Mouse (Mus musculus) T-helper 17 cell (primary cell): ENCODE data around the gene Nemp1.

Experiments used
- in situ Hi-C, 2 experiments: fragments of 300-600 bp; cut with MboI, MseI; formaldehyde crosslinking; loops; 1 replicate in 1 of 2; 2 replicates in 1 of 2; pipeline ENCODE4 v1.15.1; 2025; ENCODE audit warnings: high pct_unique_total_duplicates in 2 of 2

Gene Nemp1

DNA sequence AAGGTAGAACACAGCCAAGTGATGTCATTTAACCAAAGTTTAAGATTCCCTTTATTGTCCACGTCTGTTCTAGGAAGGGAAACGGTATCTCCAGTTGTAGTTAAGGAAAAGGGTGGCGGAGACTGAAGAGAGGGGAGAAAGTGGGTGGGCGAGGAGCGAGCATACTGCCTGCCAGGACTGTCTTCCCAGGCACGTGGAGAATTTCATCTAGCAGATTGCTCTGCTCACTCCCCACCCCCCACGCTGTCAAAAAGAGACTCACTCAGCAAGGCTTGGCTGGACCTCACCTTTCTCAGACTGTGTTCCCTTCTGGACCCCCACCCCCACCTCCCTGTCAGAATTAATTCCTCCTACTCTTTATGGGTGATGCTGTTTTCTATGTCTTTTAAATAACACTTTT, 2.5 kb downstream of the Nemp1 start:
- in situ Hi-C loops: loop anchor here (25.0 kb wide), 2 partner anchors 818 to 893 kb away; partner anchors contain the start of genes Myl6 (in 1 of the 2), Myl6b (in 1 of the 2) and Pa2g4 (in 1 of the 2)

DNA sequence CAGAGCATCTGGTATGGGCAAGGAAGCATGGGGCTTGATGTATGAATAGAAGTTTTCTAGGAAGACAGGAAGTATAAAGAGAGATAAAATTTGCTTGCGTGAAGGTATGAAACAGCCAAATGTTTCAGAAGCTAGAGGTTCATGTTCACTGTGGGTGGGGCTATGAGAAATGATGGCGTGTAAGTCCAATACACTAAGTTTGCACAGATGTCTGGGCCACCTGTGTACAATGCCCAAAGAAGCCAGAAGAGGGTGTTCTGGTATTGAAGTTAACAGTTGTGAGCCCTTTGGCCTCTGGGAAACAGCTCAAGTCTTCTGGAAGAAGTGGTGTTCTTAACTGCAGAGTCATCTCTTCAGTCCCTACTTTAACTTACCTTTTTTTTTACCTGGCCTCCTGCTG, 3.5 kb downstream of the Nemp1 start:
- in situ Hi-C loops: loop anchor here (10.0 to 25.0 kb wide), 3 partner anchors 605 to 892 kb away; partner anchors contain the start of genes Cdk4 (in 1 of the 2), March9 (in 1 of the 2), Myl6 (in 1 of the 2) and Myl6b (in 1 of the 2)

DNA sequence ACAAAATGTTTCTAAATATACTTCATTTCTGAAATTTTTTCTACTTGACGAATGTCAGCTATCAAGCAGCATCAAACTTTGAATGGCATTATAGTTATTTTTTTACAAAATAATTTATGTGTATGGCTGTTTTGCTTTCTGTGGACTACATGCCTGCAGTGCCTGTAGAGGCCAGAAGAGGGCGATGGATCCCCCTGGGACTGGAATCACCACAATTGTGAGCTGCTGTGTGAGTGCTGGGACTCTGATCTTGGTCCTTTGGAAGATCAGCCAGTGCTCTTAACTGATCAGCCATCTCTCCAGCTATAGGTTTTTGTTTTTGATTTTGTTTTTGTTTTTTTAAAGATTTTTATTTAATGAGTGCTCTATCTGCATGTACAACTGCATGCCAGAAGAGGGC, 4.6 kb downstream of the Nemp1 start:
- in situ Hi-C loops: loop anchor here (10.0 to 25.0 kb wide), 3 partner anchors 606 to 891 kb away; partner anchors contain the start of genes Cdk4 (in 1 of the 2), March9 (in 1 of the 2), Myl6 (in 1 of the 2) and Myl6b (in 1 of the 2)

DNA sequence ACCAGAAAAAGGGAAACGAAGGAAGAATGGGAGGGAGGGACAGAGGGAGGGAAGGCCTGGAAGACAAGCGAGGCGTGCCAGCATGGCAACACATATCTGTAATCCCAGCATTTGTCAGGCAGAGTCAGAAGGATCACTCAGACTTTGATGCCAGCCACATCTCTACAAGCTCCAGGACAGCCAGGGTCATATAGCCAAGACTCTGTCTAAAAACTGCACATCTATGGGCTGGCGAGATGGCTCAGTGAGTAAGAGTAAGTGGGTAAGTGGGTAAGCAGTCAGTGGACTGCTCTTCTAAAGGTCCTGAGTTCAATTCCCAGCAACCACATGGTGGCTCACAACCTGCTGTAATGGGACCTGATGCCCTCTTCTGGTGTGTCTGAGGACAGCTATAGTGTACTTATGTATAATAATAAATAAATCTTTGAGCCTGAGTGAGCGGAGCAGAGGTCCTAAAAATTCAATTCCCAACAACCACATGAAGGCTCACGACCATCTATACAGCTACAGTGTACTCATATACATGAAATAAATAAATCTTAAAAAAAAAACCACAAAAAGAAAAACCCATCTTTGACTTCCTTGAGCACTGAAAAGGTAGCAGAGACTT, 7.5 kb downstream of the Nemp1 start:
- in situ Hi-C loops: loop anchor here (10.0 to 25.0 kb wide), 3 partner anchors 609 to 888 kb away; partner anchors contain the start of genes Cdk4 (in 1 of the 2), March9 (in 1 of the 2), Myl6 (in 1 of the 2) and Myl6b (in 1 of the 2)

DNA sequence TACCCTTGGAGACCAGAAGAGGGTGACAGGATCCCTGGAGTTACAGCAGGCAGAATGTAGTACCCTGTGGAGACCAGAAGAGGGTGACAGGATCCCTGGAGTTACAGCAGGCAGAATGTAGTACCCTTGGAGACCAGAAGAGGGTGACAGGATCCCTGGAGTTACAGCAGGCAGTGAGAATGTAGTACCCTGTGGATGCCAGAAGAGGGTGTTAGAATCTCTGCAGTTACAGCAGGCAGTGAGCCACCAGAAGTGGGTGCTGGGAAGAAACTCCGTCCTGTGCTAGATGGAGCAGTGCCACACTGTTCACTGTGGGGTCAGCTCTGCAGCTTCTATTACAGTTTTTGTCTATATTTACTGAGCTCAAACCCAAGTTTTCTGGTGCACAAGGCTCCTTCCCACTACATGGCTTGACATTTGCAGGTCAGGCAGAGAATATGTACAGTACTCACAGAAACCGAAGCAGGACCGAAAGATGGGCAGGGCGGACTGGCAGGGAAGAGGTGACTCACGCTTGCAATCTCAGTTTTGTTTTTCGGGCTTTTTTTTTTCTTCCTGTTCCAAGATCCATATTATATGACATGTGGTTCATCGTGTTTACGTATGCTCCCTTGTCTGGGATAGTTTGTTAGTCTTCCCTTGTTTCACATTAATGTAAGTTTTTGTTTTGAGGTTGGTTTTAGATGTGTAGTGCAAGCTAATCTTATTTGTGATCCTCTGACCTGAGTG, 8.3 kb downstream of the Nemp1 start:
- in situ Hi-C loops: loop anchor here (5.0 to 25.0 kb wide), 4 partner anchors 67 to 887 kb away; partner anchors contain the start of genes Cdk4 (in 1 of the 2), March9 (in 1 of the 2), Myl6 (in 1 of the 2) and Myl6b (in 1 of the 2)

DNA sequence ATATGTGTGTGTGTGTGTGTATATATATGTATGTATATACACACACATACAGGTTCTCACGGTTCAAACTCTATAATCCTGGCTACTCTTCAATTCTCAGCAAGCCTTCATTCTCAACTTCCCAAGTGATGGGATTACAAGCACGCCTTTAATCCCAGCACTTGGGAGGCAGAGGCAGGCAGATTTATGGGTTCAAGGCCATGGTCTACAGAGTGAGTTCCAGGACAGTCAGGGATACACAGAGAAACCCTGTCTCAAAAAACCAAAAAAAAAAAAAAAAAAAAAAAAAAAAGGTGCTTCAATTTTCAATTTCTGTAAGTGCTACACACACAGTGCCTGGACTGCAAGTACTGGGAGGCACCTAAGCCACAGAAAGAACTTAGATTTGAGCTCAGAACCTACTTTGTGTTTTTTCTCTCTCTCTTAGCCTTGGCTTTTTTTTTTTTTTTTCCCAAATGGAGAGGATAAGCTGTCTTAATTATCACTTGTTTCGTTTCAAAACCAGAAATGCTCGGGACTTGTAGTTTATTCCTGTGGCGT, 9.2 kb downstream of the Nemp1 start:
- in situ Hi-C loops: loop anchor here in 1 of 2 experiments (5.0 to 10.0 kb wide), 2 partner anchors 66 to 611 kb away; partner anchors contain the start of genes Cdk4 and March9

GRCm38 (mm10) chr10:127676691-127677548, 10.2 kb downstream of the Nemp1 start:
- in situ Hi-C loops: loop anchor here in 1 of 2 experiments (5.0 to 10.0 kb wide), 2 partner anchors 65 to 612 kb away; partner anchors contain the start of genes Cdk4 and March9

- in situ Hi-C loops: loop anchor here in 1 of 2 experiments (5.0 to 10.0 kb wide), 2 partner anchors 65 to 613 kb away; partner anchors contain the start of genes Cdk4 and March9
These were observed 11.1 kb downstream of the Nemp1 start for GRCm38 (mm10) chr10:127677591-127678336.

- in situ Hi-C loops: loop anchor here in 1 of 2 experiments (5.0 to 10.0 kb wide), 2 partner anchors 63 to 614 kb away; partner anchors contain the start of genes Cdk4 and March9
These were observed 12.5 kb downstream of the Nemp1 start for GRCm38 (mm10) chr10:127679208-127679607.

- in situ Hi-C loops: loop anchor here in 1 of 2 experiments (5.0 to 10.0 kb wide), 2 partner anchors 62 to 615 kb away; partner anchors contain the start of genes Cdk4 and March9
These were observed 13.2 kb downstream of the Nemp1 start for GRCm38 (mm10) chr10:127679881-127680280.

DNA sequence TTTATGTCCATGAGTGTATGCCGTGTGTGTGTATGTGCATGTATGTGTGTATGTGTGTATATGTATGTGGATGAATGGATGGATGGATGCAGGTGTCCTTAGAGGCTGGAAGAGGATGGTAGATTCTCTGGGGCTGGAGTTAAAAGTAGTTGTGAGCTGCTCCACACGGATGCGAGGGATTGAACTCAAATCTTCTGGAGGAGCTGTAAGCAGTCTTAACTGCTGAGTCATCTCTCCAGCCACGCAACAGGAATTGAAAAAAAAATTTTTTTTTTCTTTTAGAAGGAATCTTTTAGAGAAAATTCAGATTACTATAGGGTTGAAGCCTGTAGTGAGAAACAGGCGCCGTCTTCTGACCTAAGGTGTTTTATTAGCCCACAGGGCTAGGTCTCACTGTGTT, 16.2 kb downstream of the Nemp1 start:
- in situ Hi-C loops: no loop called here

DNA sequence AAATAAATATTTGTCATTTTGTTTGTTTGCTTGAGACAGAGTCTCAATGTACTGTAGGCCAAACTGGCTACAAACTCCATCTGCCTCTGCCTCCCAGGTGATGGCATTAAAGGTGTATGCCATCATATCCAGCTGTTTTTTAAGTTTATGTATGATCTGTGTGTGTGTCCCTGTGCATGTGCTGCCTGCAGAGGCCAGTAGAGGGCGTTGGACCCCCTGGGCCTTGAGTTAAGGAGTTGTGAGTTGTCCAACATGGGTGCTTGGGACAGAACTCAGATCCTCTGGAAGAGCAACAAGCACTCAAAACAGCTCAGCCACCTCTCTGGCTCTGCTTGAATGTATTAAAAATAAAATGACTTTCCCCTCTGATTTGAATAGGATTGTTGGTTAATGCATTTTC, 24.4 kb downstream of the Nemp1 start:
- in situ Hi-C loops: no loop called here

DNA sequence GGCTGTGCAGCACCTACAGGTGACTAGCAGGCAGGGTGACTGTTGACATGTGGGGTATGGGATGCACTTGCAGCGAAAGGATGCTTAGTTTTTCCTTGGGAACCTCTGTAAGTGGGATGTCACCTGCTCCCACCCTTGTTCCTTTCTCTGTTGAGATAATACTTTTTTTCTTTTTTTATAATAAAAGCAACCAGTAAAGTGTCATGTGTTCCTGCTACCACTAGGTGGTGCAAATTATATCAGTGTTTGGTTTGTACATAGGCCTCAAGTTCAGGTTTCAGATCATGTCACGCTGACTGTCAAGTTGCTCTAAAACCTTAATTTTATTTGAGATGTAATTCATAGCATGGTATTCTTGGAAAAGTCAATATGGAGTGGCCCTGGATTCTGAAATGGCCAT, 27.9 kb downstream of the Nemp1 start:
- in situ Hi-C loops: no loop called here

DNA sequence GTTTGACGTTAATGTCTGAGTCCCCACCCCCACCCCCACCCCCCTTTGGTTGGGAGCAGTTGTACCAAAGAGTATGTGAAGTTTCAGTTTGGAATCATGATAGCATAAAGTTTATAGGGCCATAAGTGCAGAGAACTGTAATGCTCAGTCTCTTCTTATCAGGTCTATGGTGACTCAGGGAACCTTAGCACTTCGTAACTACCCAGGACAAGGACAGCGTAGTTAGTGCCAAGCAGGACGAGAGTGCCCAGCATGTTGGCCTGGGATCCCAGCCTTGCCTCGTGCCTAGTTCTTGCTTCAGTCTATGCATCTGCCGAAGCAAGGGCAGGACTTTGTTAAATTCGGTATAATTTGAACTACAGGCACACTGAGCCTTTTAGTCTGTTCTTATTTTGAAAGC, 29.1 kb downstream of the Nemp1 start:
- in situ Hi-C loops: no loop called here

DNA sequence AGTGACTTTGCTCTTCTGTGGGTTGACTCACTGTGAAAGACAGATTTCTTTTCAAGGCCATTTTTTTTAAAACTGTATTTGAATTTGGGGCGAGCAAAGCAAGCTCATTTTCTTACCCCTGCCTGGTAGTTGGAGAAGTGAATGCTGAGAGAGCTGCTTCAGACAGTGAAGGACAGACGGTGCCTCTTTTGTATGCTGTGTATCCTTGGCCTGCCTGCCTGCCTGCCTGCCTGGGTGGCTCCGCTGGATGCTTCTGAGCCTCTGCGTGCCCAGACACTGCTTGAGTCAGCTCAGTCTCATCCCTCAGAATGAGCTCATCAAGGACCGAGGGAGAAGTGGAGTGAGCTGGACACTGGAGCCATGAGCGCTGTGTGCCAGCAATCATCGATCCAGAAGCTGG, 32.3 kb downstream of the Nemp1 start:
- in situ Hi-C loops: no loop called here

- in situ Hi-C loops: no loop called here
These were observed 36.6 kb downstream of the Nemp1 start for GRCm38 (mm10) chr10:127703299-127703698.

DNA sequence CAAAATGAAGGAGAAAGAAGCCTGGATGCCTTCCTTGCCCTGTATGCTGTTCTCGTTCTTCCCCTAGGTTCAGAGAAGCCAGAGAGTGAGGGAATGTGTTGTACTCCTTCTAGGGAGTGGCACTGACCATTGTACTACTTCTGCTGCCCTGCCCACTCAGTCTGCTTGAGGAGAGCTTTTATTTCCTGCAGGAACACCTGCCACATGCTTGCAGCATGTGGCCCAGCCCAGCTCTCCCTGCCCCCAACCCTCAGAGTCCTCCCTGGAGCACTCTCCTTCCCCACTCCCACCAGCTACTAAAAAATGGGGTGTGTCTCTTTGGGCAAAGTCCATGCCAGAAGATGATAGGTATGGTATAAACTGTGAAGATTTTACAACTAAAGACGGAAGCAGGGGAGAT, 37.6 kb downstream of the Nemp1 start:
- in situ Hi-C loops: no loop called here

DNA sequence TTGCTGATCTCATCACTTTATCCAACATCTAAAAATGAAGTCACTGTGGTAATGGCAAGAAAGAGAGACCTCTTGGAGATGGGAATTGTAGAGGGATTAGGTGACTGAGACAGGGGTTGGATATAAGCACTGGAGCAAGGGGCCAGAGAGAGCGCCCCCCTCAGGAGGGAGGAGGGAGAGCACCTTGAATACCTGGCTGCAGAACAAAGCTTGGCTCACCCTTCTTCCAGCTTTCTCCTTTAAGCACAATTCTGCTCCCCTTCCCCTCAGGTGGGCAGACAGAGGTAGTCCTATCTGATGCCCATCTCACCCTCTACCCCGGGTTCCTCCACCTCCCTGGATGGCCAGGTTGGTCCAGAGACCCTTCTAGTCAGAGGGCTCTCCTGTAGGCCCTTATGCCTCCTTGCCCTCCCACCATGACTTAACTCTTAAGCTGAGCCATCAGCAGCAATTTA, 38.1 kb downstream of the Nemp1 start, which contains the start of gene Myo1a:
Gene Myo1a (plus strand): TSS at position 405 of the 455 bp plus-strand sequence.
- in situ Hi-C loops: no loop called here

GRCm38 (mm10) chr10:127705783-127706182, 39.1 kb downstream of the Nemp1 start:
- in situ Hi-C loops: no loop called here

DNA sequence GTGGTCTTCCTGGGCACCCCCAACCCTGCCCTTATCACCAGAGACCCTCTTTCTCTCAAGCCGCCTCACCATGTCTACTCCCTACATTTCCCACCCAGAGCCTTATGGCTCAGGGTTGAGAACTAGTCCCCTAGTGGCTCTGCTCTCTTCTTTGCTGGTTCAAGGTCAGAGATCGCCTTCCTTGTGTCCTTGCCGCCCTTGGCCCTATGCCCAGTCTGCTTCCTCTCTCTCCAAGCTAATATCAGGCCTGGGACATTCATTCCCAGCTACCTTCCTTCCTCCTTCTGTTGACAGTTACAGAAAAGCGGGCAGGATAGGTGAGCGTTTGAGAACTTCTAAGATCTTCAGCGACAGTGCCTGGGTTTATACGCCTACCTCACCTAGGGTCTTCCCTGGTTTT, 41.0 kb downstream of the Nemp1 start:
- in situ Hi-C loops: no loop called here
